Mouse (Mus musculus): ENCODE measurements at regions not wholly inside any gene's neighbourhood (a gene's known extent, or its start where the extent isn't known, plus 50 kb on each side); places are given as distances from the start of the nearest gene placed in this dataset.

GRCm38 (mm10) chr6:101054880-101055279 lies 221.5 kb downstream of the Ppp4r2 start:
- DNase-seq, result no peak

- DNase-seq, result no peak
These were observed 222.9 kb downstream of the Ppp4r2 start for GRCm38 (mm10) chr6:101056318-101056717.

GRCm38 (mm10) chr6:101059058-101059457 lies 225.6 kb downstream of the Ppp4r2 start:
- no peak for DNase-seq

GRCm38 (mm10) chr6:101062186-101062585 lies 228.8 kb downstream of the Ppp4r2 start:
- no peak for DNase-seq

- no peak for DNase-seq
These were observed 242.5 kb downstream of the Ppp4r2 start for GRCm38 (mm10) chr6:101075753-101076516.

GRCm38 (mm10) chr6:101078294-101078693 lies 244.9 kb downstream of the Ppp4r2 start:
- DNase-seq, result no peak

- DNase-seq, result no peak
These were observed 250.3 kb downstream of the Ppp4r2 start for GRCm38 (mm10) chr6:101083676-101084075.

- DNase-seq, result no peak
These were observed 258.8 kb downstream of the Ppp4r2 start for GRCm38 (mm10) chr6:101092179-101092578.
